Mouse (Mus musculus) intestine, postnatal 0 days (tissue): ENCODE measurements around the gene Vmn1r67. TPM values are rescaled to one million over a fixed set of nuclear protein-coding genes. Genes with fewer than 3 reads are reported as not detected.

Experiments used
- ATAC-seq: fragments of 200-750 bp; cut with Nextera tagmentation; 2 replicates; pipeline ENCODE4 v1.8.0; 2017; ENCODE audit warnings: mild to moderate bottlenecking, moderate TSS enrichment, moderate library complexity
- H3K27ac ChIP-seq: fragments of 300-500 bp; sonication (generic); 2 replicates; pipeline ENCODE4 v1.5.1; 2014; ENCODE audit warnings: mild to moderate bottlenecking, low read depth, low read length, moderate library complexity
- H3K27me3 ChIP-seq: fragments of 300-500 bp; sonication (generic); replicated peaks from 2 replicates; pipeline ENCODE4 v1.6.1; 2014; ENCODE audit warnings: low read length, mixed read lengths; ENCODE audit not compliant: control insufficient read depth, insufficient read depth
- H3K36me3 ChIP-seq: fragments of 300-500 bp; sonication (generic); 2 replicates; pipeline ENCODE4 v1.6.1; 2014; ENCODE audit warnings: mild to moderate bottlenecking, moderate library complexity; ENCODE audit not compliant: control insufficient read depth, insufficient read depth
- H3K4me1 ChIP-seq: fragments of 300-500 bp; sonication (generic); replicated peaks from 2 replicates; pipeline ENCODE4 v1.6.1; 2014; ENCODE audit warnings: antibody characterized with exemption, low read length, mixed read lengths; ENCODE audit not compliant: control insufficient read depth, insufficient read depth
- H3K4me2 ChIP-seq: fragments of 300-500 bp; sonication (generic); replicated peaks from 2 replicates; pipeline ENCODE4 v1.6.1; 2014; ENCODE audit warnings: low read depth, mild to moderate bottlenecking, moderate library complexity
- H3K4me3 ChIP-seq: fragments of 300-500 bp; sonication (generic); 2 replicates; pipeline ENCODE4 v1.5.1; 2014; ENCODE audit warnings: low read depth, low read length
- H3K9ac ChIP-seq: fragments of 300-500 bp; sonication (generic); 2 replicates; pipeline ENCODE4 v1.6.1; 2014; ENCODE audit warnings: mild to moderate bottlenecking, low read depth, low read length
- H3K9me3 ChIP-seq: fragments of 300-500 bp; sonication (generic); 2 replicates; pipeline ENCODE4 v1.6.1; 2016; ENCODE audit warnings: mixed run types; ENCODE audit not compliant: control insufficient read depth
- CTCF ChIP-seq: sonication (generic); IDR thresholded peaks from 2 replicates; pipeline ENCODE4 v1.5.1; 2016; ENCODE audit warnings: low read depth, mild to moderate bottlenecking, control low read depth, antibody characterized with exemption, moderate library complexity
- WGBS: fragments of 180-500 bp; shearing (Covaris S2); extraction: QIAGEN DNeasy Blood & Tissue Kit; methylation state at CpG from one replicate; pipeline ENCODE4 v1.1.7; 2014; 5-methylcytosine and 5-hydroxymethylcytosine counted together
- polyA plus RNA-seq: library from polyadenylated mRNA; unstranded; fragments of >200 nt; fragmentation: Nextera tagmentation; extraction: Ambion mirVana; gene quantifications from 2 replicates; pipeline ENCODE4 v1.2.1, GENCODE M21; 2015

Gene Vmn1r67
- polyA plus RNA-seq, result not detected in 2 replicates

DNA sequence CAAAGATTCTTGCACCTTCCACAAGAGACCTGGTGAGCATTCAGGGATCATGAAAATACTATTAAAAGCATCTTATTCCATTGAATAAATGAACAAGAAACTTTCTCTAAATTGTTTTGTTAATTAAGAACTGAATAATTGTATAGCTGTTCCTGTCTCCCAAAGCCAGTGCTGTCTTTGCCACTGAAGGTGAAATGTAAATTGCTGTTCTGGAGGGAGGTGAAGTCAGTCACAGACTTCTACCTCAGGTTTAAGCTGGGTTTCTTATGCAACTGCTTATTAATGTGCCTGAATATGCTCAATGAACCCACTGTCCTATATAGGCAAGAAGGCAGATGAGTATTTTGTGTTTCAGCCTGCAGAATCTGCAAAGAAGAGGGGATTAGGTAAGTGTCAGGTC lies at the start of gene Vmn1r67:
TSS of gene Vmn1r67 (plus strand) at position 301 of the 400 bp plus-strand sequence.
- Histone ChIP-seq H3K4me1 (no peaks in the 10 kb centered on the region), H3K4me3 (no peak within 1 kb of the TSS), H3K4me2 (no peak within 1 kb of the TSS), H3K27ac (no peak within 1 kb of the TSS), H3K27me3 (no peaks in the 10 kb centered on the region), H3K36me3 (no peaks in the 10 kb centered on the region), H3K9me3 (no peaks in the 10 kb centered on the region), H3K9ac (no peak within 1 kb of the TSS)
- no peak for TF ChIP-seq CTCF
- no peak for ATAC-seq

DNA sequence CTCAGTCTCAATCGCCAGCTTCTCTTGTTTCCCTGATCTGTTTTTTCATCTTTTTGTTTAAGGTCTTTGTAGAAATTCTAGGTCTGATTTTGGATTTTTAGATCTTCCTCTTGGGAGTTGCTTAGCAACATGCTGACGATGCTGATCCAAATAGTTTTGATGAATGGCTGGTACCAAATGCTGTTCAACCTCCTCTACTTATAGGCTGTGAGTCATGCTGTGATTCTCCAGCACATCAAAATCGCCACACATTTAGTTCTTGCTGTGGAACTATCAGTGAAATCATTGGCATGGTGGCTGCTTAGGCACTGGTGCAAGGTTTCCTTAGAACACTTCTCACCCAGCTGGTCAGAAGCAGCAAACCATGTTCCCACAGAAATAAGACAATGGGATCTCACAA lies 15.0 kb downstream of the Vmn1r67 start:
- Histone ChIP-seq H3K9me3 (no peaks in the 10 kb centered on the region; the same call in 1 of the 2 replicates), H3K4me1 (no peaks in the 10 kb centered on the region), H3K9ac (no peak overlapping the region), H3K4me2 (no peak overlapping the region), H3K36me3 (no peaks in the 10 kb centered on the region), H3K27ac (no peak overlapping the region), H3K4me3 (no peak overlapping the region), H3K27me3 (no peaks in the 10 kb centered on the region)
- no peak for TF ChIP-seq CTCF
- ATAC-seq, result no peak
- 75% methylated on average over 3 of the region's 3 CpGs for WGBS

DNA sequence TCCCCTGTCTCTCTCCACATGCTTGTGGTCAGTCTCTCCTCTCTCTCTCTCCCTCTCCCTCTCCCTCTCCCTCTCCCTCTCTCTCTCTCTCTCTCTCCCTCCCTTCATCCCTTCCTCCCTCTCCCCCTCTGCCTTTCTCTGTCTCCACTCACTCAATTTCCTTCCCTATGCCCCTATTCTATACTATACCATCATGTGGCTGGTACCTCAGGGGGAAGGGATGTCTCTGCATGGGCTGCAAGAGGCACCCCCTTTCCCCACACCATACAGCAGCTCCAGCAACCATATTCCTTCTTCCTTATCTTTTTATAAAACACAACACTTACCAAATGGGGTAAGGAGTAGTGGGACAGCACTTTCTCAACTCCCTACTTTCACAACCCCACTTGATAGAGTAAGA lies 36.7 kb downstream of the Vmn1r67 start:
- Histone ChIP-seq H3K9ac (no peak overlapping the region), H3K27me3 (no peaks in the 10 kb centered on the region), H3K4me2 (no peak overlapping the region), H3K4me3 (no peak overlapping the region), H3K36me3 (no peaks in the 10 kb centered on the region), H3K9me3 (no peaks in the 10 kb centered on the region), H3K4me1 (no peaks in the 10 kb centered on the region), H3K27ac (no peak overlapping the region)
- no peak for TF ChIP-seq CTCF
- no peak for ATAC-seq

DNA sequence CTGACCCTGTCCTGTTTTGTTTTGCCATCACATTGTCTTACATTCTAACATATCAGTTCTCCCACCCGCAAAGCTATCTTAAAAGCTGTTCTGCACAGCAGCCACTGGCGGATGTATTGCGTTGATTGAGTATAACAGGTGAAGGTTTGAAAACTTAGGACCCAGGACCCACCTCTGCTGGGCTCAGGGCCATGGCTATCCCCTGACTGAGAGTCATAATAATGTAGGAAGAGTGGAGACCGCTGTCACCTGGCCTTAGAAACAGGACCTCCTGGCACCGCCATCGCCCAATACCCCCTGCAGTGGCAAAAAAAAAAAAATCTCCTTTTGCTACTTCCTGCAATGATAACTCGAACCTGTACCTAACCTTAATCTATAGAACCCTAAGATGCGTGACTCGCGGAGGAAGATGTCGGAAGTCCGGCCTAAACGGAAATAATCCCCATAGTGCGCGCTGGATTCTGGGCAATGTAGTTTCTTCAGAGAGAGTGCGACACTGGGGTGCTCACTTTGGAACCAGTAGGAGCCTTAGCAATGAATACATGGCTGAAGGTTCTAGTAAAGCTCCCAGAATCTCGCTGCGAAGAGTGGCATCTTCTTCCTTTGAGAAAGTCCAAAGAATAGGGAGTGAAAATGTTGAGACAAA lies 37.6 kb downstream of the Vmn1r67 start:
- no peak for ATAC-seq
- no peak overlapping the region for H3K9ac ChIP-seq
- no peaks in the 10 kb centered on the region for H3K4me1 ChIP-seq
- H3K9me3 ChIP-seq, result no peaks in the 10 kb centered on the region
- no peak for TF ChIP-seq CTCF
- no peak overlapping the region for H3K27ac ChIP-seq
- H3K36me3 ChIP-seq, result no peaks in the 10 kb centered on the region
- no peaks in the 10 kb centered on the region for H3K27me3 ChIP-seq
- WGBS, result 67% methylated on average over 18 of the region's 18 CpGs
- no peak overlapping the region for H3K4me3 ChIP-seq
- H3K4me2 ChIP-seq, result no peak overlapping the region

DNA sequence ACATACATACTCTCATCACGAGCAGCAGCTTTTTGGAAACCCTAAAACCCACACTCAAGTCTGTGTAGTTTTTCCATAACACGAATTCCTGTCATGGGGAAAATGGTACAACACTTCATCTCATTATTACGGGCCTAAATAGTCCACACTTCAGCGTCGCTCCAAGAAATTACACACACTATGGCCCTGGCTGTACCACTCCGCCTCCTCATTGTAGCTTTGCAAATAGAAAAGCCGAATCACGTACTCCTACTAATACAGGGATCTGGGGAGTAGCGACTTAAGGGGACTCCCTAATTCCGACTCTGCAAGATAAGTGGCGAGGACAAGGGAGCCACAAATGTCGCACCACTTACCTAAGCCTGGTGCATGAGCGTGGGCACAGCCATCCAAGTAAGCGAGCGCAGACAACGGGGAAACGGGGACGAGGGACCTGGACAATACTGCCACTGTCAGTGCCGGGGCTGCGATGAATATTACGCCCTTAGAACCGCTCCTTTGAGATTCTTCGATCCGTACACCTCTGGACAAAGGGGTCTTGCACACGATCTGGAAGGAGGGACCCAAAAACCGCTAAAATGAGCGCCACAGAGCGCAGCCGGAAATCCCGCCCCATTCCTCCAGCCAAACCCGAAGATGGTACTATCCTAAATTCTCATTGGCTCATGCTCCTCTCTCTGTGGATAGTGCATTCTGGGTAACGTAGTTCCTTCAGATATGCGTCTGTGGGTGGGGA lies 51.8 kb downstream of the Vmn1r67 start, which contains the start of gene Zik1:
TSS of gene Zik1 (minus strand) at position 609 of the 736 bp plus-strand sequence.
- peak within 1 kb of the TSS; percentile 79 for H3K4me2 ChIP-seq
- H3K27me3 ChIP-seq, result no peaks in the 10 kb centered on the region
- peak within 1 kb of the TSS; percentile 58 for H3K9ac ChIP-seq
- no peak within 1 kb of the TSS for H3K27ac ChIP-seq
- WGBS, result 2% methylated on average over 33 of the region's 33 CpGs
- no peaks in the 10 kb centered on the region for H3K4me1 ChIP-seq
- ATAC-seq, result peak; percentile 92
- H3K4me3 ChIP-seq, result peak within 1 kb of the TSS; percentile 65
- TF ChIP-seq CTCF, result no peak
- H3K36me3 ChIP-seq, result peaks cover 6% of the 10 kb centered on the region; the same call in 1 of the 2 replicates
- H3K9me3 ChIP-seq, result no peaks in the 10 kb centered on the region

DNA sequence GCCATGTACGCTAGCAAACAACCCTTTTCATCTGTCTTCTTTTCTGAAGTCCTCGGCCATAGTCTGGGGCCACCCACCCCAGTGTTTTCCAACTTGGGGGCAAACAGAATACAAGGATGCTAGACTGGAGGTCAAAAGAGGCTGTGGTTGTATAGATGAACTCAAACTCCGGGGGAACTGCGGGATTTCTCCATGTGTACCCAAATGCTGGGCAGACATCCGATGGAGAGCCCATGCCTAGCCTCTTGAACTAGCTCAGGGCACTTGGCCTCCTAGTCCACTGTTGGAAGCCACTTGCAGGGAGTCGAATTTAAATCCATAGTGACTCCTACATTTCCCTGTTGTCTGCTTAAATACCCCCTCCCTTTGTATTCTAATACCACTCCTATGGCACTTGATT lies 52.4 kb downstream of the Vmn1r67 start:
- Histone ChIP-seq H3K9ac (no peak overlapping the region), H3K9me3 (no peaks in the 10 kb centered on the region), H3K36me3 (peaks cover 4% of the 10 kb centered on the region; the same call in 1 of the 2 replicates), H3K4me1 (no peaks in the 10 kb centered on the region), H3K27ac (no peak overlapping the region), H3K4me2 (peak overlapping the region; percentile 79), H3K27me3 (no peaks in the 10 kb centered on the region), H3K4me3 (no peak overlapping the region; the same call in 1 of the 2 replicates)
- ATAC-seq, result no peak
- TF ChIP-seq CTCF, result no peak
- 33% methylated on average over 6 of the region's 6 CpGs for WGBS

Other genes with a start within 250 kb of the Vmn1r67 start
- gene Vmn1r66, start 165.3 kb upstream of the Vmn1r67 start, polyA plus RNA-seq, result not detected in 2 replicates
- gene Zik1, start 52.1 kb downstream of the Vmn1r67 start, polyA plus RNA-seq, result 1.6 and 1.8 TPM in 2 replicates
- gene Vmn1r68, start 115.2 kb downstream of the Vmn1r67 start, polyA plus RNA-seq, result not detected in 2 replicates
- gene Vmn1r69, start 170.3 kb downstream of the Vmn1r67 start, polyA plus RNA-seq, result not detected in 2 replicates
- gene Vmn1r70, start 188.2 kb downstream of the Vmn1r67 start, polyA plus RNA-seq, result not detected in 2 replicates
- not detected in 2 replicates for gene Nlrp4b, start 244.5 kb downstream of the Vmn1r67 start, polyA plus RNA-seq